Mouse (Mus musculus): ENCODE data around the gene Dync1h1. TPM values are rescaled to one million over a fixed set of nuclear protein-coding genes. Genes with fewer than 3 reads are reported as not detected.
"Not testable (repeated sequence)": the region's sequence is repeated elsewhere in the genome, so short reads cannot be mapped to it uniquely, and the experiment has no call there.

Dync1h1 gene
- polyA plus RNA-seq, 1 experiment from 2014 or later = 142 TPM

DNA sequence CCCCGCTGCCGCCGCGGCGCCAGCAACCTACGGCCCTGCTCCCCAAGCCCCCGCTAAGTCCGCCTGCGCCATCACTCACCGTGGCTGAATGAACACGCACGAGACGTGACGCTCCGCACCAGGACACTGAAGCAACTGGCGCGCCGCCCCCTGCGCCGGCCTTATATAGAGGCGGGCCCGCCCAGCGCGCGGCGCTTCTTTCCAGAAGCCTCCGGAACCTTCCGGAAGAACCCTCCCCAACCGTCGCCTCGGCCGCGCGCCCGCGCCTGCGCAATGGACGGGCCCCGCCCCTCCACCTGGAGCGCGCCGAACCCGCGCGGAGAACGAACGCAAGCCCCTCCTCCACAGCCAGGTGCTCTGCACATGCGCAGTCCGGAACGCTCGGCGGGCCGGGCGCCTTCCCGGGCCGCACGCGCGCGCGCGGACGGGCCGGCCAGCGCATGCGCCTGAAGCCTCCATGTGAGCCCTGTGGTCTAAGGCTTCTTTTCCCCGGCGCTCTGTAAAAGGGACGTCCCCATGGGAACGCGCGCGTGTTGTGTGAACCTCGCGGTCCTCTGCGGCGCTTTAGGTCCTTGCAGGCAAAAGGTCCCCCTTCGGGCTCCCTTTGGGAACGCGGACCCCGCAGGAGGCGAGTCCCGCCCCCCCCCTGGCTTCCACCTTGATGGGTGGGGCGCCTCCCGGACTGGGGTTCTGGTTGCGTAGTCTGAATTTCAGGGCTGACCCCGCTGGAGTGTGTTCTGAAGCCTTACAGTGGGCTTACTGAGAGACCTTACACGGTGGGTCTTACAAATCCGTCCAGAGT, 95.1 kb downstream of the Dync1h1 start:
- under 1% methylated on average over 88 of the region's 89 CpGs for WGBS (ENCODE audit: missing documents)
- peaks cover 14% of the 10 kb centered on the region; the same call in 1 of the 2 replicates for H3K36me3 ChIP-seq (ENCODE audit: inconsistent target)

DNA sequence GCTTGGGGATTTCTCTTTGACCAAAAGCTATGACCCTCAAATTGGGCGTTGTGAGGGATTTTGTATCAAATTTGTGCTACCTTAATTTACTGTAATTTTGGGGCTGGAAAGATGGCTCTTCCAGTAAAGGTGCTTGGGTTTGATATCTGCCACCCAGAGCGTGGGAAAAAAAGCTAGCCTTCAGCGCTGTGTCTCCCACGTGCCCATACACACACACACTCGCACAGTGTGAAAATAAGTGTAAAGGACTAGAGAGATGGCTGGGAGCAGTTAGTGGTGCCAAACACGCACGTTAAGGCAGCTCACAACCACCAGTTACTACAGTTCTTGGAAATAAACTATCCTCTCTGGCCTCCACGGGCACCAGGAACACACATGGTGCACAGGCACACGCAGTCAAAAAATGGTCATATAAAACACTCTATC, 95.7 kb downstream of the Dync1h1 start:
- H3K27ac ChIP-seq = peak overlapping the region; percentile 33; the same call in 1 of the 2 replicates
- peaks cover 9% of the 10 kb centered on the region; the same call in 1 of the 2 replicates for H3K36me3 ChIP-seq (ENCODE audit: inconsistent target)
- WGBS (ENCODE audit: missing documents) = 62% methylated on average over 9 of the region's 9 CpGs

More for the DNA sequence above, 95.1 kb downstream of the Dync1h1 start:
- peaks cover 16% of the 10 kb centered on the region for H3K79me2 ChIP-seq (ENCODE audit: inconsistent target)
- H3K27ac ChIP-seq = peak overlapping the region; percentile 33; the same call in 1 of the 2 replicates
- peak overlapping the region; percentile 43 for H3K4me3 ChIP-seq (ENCODE audit: inconsistent target)

DNA sequence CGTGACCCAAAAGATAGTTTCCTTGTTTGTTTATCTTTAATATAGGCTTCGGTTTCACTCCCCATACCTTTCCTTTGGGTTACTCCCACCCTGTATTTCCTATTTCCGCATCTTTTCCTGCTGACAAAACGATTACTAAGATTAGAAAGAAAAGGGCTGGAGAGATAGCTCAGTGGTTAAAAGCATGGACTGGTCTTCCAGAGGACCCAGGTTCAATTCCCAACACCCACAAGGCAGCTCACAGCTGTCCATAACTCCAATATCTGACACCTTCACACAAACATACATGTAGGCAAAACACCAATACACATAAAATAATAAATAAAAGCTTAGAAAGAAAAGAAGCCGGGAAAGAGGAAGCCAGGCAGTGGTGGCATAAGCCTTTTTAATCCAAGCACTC, 96.2 kb downstream of the Dync1h1 start:
- H3K27ac ChIP-seq = no peak overlapping the region
- WGBS (ENCODE audit: missing documents) = 48% methylated on average over 5 of the region's 5 CpGs

More for the DNA sequence above, 95.7 kb downstream of the Dync1h1 start:
- peaks cover 16% of the 10 kb centered on the region for H3K79me2 ChIP-seq (ENCODE audit: inconsistent target)
- peak overlapping the region; percentile 43 for H3K4me3 ChIP-seq (ENCODE audit: inconsistent target)

DNA sequence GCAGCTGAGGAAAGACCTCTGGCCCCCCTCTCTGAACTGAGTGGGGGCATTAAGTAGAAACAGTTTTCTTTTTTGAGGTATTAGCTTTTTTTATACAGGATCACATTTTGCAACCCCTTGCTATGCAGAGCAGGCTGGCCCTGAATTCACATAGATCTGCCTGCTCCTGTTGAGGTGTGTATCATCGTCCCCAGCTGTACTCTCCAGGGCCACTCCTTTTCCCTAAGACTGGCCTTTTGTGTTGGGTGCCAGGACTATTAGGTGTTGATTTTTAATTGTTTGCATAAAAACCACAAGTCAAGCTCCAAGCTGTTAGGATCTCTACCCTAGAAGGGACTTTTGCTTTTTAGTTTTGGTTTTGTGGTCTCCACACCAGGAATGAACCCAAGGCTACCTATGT, 96.8 kb downstream of the Dync1h1 start:
- Histone ChIP-seq H3K36me3 (ENCODE audit: inconsistent target) (peaks cover 5% of the 10 kb centered on the region; the same call in 1 of the 2 replicates), H3K79me2 (ENCODE audit: inconsistent target) (peaks cover 16% of the 10 kb centered on the region), H3K27ac (no peak overlapping the region), H3K4me3 (ENCODE audit: inconsistent target) (no peak overlapping the region)
- WGBS (ENCODE audit: missing documents) = 100% methylated on average over 1 of the region's 1 CpGs

More for the DNA sequence above, 96.2 kb downstream of the Dync1h1 start:
- Histone ChIP-seq H3K36me3 (ENCODE audit: inconsistent target) (peaks cover 9% of the 10 kb centered on the region; the same call in 1 of the 2 replicates), H3K4me3 (ENCODE audit: inconsistent target) (no peak overlapping the region), H3K79me2 (ENCODE audit: inconsistent target) (peaks cover 16% of the 10 kb centered on the region)

DNA sequence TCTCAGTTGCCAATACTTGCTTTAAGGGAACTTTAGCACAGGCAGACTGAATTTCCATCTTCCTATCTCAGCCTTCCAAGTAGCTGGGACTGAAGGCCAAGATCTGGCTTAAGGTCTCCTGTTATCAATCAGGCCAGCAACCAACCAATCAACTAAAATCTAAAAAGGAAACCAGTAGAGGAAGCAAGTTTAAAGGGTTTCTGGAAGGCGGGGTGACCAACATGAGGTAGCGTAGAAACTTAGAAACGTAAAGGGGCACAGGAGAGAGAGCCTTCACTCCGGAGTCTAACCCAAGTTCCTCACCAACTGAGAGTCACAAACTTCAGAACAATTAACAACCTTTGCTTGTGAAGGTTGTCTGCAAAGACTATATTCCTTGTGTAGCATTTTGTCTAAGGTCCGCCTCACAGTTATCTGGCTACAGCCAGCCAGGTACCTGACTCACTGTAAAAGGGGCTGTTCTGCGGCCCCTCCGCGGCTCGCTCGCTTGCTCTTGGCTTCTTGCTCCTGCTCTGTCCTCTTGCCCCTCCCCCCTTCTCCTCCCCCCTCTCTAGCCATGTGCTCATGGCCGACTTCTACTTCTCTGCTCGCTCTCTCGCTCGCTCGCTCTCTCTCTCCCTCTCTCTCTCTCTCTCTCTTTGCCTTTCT, 97.4 kb downstream of the Dync1h1 start:
- H3K79me2 ChIP-seq (ENCODE audit: inconsistent target) = peaks cover 16% of the 10 kb centered on the region
- 32% methylated on average over 12 of the region's 15 CpGs for WGBS (ENCODE audit: missing documents)
- no peak overlapping the region for H3K4me3 ChIP-seq (ENCODE audit: inconsistent target)
- H3K27ac ChIP-seq = no peak overlapping the region
- 0 out of 2 replicates have a peak, but pooled peaks cover under 1% of the 10 kb centered on the region for H3K36me3 ChIP-seq (ENCODE audit: inconsistent target)

DNA sequence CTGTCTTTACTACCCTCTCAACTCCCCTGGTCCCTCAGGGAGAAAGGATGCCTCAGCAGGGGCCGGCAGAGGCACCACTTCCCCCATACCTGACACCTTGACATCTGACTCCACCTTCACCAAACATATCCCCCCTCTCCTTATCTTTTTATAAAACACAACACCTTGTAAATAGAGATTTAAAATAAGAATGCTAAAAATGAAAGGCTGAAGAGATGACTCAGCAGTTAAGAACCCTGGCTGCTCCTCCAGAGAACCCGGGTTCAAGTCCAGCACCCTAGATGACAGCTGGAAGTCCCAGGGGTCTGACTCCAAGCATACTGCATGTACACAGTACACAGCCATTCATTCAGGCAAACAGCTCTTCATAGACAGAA, 97.9 kb downstream of the Dync1h1 start:
- no peak overlapping the region for H3K4me3 ChIP-seq (ENCODE audit: inconsistent target)
- H3K27ac ChIP-seq = no peak overlapping the region

DNA sequence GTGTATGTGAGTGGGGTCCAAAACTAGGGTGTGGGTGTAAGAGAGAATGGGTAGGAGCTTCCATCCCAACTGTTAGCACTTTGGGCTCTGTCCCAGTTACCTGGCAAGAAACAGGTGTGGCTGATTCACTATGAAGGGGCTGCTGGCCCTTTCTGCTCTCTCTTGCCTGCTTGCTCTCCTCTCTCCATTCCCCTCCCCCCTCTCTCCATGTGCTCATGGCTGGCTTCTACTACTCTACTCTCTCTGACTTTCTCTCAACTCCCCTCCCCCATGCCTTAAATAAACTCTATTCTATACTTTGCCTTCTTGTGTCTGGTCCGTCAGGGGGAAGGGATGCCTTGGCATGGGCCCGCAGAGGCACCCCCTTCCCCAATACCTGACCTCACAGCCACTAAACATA, 99.5 kb downstream of the Dync1h1 start:
- 90% methylated on average over 2 of the region's 2 CpGs for WGBS (ENCODE audit: missing documents)
- Histone ChIP-seq H3K4me3 (ENCODE audit: inconsistent target) (no peak overlapping the region), H3K27ac (no peak overlapping the region), H3K36me3 (ENCODE audit: inconsistent target) (no peaks in the 10 kb centered on the region), H3K79me2 (ENCODE audit: inconsistent target) (no peaks in the 10 kb centered on the region)

More for the DNA sequence above, 97.9 kb downstream of the Dync1h1 start:
- Histone ChIP-seq H3K79me2 (ENCODE audit: inconsistent target) (peaks cover 15% of the 10 kb centered on the region), H3K36me3 (ENCODE audit: inconsistent target) (no peaks in the 10 kb centered on the region)
- 68% methylated on average over 2 of the region's 2 CpGs for WGBS (ENCODE audit: missing documents)

DNA sequence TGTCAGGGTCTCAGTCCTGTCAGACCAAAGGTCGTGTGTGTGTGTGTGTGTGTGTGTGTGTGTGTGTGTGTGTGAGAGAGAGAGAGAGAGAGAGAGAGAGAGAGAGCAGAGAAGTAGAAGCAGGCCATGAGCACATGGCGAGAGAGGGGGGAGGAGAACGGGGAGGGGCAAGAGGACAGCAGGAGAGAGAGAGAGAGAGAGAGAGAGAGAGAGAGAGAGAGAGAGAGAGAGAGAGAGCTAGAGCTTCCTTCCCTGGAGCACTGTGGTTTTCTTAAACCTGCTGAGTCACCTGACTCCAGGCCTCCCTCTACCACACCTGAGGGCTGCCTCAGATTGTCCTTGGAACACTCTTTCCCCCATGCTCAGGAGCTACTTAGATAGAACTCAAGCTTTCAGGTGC, 100.1 kb downstream of the Dync1h1 start:
- not testable (repeated sequence) for H3K79me2 ChIP-seq (ENCODE audit: inconsistent target); H3K36me3 ChIP-seq (ENCODE audit: inconsistent target); H3K4me3 ChIP-seq (ENCODE audit: inconsistent target)
- peak overlapping the region; percentile 15; the same call in 1 of the 2 replicates for H3K27ac ChIP-seq
- 30% methylated on average over 3 of the region's 3 CpGs for WGBS (ENCODE audit: missing documents)

DNA sequence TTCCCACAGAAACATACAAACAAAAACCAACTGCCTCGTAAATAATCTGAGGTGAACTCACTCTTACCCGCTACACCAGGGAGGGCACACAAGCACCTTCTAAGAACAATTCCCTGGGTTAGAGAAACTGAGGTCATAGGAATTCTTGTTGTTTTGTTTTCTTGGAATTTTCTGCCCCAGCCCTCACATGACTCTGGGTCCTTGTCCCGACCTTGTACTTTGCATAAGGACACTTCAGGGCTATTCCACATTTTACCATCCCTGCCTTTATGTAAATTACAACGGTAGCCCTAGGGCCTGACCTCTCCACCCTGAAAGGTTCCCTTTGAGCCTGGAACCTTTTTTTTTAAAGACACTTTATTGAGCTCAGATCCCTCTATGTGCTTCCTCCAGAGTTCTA, 101.3 kb downstream of the Dync1h1 start, which contains the start of gene Hsp90aa1:
Gene Hsp90aa1 (minus strand): TSS at position 173 of the 400 bp plus-strand sequence.
- 62% methylated on average over 4 of the region's 4 CpGs for WGBS (ENCODE audit: missing documents)
- Histone ChIP-seq H3K79me2 (ENCODE audit: inconsistent target) (no peaks in the 10 kb centered on the region), H3K4me3 (ENCODE audit: inconsistent target) (no peak within 1 kb of the TSS), H3K27ac (peak within 1 kb of the TSS; percentile 64), H3K36me3 (ENCODE audit: inconsistent target) (no peaks in the 10 kb centered on the region)

DNA sequence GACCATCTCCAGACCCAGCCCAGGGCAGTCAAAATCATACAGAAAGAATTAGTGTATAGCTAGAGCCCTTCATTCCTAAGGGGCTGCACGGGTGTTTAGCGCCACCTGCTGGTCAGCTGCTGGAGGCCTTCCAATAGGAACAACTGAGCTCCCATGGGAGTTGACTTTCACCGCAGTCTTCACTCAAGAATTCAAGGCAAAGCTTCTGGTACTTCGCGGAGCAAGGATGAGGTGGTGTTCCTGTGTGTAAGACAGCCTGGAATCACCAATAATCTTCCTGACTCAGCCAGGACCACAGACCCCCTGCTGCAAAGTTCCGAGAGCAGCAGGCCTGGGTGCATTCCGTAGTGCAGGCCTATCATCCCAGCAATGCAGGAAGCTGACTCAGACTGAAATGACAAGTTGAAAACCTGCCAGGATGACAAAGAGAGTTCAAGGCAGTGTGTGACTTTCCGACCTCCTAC, 101.8 kb downstream of the Dync1h1 start:
- 19% methylated on average over 8 of the region's 8 CpGs for WGBS (ENCODE audit: missing documents)

DNA sequence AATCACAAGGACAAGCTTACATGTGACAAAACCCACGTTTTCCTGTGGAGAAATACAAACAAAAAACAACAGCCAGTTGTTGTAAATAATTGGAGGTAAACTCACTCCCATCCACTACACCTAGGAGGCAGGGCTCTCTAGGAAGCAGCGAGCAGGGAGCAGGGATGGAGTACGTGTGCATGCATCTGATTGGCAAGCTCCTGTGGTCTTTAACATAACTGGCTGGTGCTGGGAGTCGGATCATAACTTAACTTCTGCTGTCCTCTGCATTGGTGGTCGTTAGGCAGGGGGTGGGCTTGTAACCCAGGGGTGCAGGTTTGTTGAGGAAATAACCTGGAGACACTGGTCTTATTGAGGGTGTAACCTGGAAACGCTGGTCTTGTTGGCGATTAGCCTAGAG, 102.4 kb downstream of the Dync1h1 start:
- peak overlapping the region; percentile 64 for H3K27ac ChIP-seq
- 82% methylated on average over 6 of the region's 7 CpGs for WGBS (ENCODE audit: missing documents)
- no peak overlapping the region for H3K4me3 ChIP-seq (ENCODE audit: inconsistent target)
- no peaks in the 10 kb centered on the region for H3K36me3 ChIP-seq (ENCODE audit: inconsistent target)
- H3K79me2 ChIP-seq (ENCODE audit: inconsistent target) = no peaks in the 10 kb centered on the region

More for the DNA sequence above, 101.8 kb downstream of the Dync1h1 start:
- H3K36me3 ChIP-seq (ENCODE audit: inconsistent target) = no peaks in the 10 kb centered on the region
- peak overlapping the region; percentile 64 for H3K27ac ChIP-seq
- no peak overlapping the region for H3K4me3 ChIP-seq (ENCODE audit: inconsistent target)
- H3K79me2 ChIP-seq (ENCODE audit: inconsistent target) = no peaks in the 10 kb centered on the region

DNA sequence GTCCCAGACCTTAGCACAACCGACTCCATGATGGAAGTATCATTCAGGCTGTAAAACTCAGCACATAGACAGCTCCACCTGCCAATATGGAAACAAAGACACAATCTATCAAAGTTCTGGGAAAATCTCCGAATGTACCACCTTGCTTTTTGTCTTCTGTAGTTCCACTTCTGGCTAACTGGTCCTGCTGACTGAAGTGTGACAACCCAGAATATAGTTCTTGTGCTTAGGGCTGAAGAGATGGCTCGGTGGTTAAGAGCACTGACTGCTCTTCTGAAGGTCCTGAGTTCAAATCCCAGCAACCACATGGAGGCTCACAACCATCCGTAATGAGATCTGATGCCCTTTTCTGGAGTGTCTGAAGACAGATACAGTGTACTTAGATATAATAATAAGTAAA, 104.2 kb downstream of the Dync1h1 start:
- WGBS (ENCODE audit: missing documents) = 94% methylated on average over 4 of the region's 4 CpGs
- peak overlapping the region; percentile 92 for H3K27ac ChIP-seq
- not testable (repeated sequence) for H3K36me3 ChIP-seq (ENCODE audit: inconsistent target); H3K79me2 ChIP-seq (ENCODE audit: inconsistent target); H3K4me3 ChIP-seq (ENCODE audit: inconsistent target)

DNA sequence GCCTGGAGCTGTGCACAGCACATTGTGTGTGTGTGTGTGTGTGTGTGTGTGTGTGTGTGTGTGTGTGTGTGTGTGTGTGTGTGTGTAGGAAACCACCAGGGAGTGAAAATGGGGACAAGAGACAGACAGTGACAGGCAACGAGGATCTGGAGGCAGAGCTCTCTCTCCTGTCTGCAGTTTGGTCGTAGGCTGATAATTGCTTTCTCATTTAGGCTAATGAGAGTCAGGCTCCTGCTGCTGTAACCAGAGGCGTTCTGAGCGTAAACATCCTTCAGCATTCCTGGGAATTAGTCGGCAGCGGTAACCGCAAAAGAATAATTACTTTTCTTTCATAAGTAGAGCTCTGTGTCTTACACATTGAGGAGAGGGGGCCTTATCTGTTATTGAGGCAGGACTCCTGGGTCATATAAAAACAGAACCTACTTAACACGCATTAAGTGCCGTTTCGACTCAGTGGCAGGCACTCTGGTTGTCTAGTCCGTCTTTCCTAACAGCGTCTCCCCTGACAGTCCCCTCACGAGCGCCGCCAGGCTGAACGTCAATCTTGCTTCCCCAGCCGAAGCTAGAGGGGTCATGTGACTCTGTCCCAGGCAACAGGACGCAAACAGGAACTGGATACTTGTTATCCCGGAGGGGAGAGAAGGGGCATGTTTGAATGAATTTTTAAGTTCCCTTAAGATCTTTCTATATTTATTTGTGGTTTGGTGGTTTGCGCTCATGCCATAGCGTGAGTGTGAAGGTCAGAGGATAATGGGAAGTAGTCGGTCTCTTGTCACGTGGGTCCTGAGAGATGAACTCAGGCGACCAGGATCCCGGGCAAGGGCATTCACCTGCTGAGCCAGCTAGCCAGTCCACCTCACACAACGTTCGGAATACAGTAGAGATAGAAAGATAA, 105.3 kb downstream of the Dync1h1 start:
- H3K4me3 ChIP-seq (ENCODE audit: inconsistent target) = peak overlapping the region; percentile 20; the same call in 1 of the 2 replicates
- H3K36me3 ChIP-seq (ENCODE audit: inconsistent target) = no peaks in the 10 kb centered on the region
- H3K27ac ChIP-seq = peak overlapping the region; percentile 92
- 2% methylated on average over 27 of the region's 27 CpGs for WGBS (ENCODE audit: missing documents)
- no peaks in the 10 kb centered on the region for H3K79me2 ChIP-seq (ENCODE audit: inconsistent target)

DNA sequence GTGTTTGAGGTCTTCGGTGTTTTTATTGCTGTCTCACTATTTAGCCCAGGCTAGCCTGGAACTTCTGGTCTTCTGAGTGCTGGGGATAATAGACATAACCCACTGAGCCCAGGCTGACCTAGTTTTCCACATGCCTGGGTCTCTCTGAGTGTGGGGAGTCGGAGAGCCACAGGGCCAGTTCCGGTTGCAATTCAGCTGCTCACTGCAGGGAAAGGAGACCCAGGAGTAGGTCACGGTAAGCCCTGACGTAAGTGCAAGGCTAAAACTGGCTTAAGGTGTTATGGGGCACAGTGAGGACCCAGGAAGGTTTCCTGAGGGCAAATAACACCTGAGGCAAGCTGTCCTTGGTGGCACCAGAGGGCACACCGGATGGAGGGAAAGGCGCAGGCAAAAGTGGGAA, 106.2 kb downstream of the Dync1h1 start:
- Histone ChIP-seq H3K27ac (peak overlapping the region; percentile 92), H3K4me3 (ENCODE audit: inconsistent target) (no peak overlapping the region), H3K36me3 (ENCODE audit: inconsistent target) (no peaks in the 10 kb centered on the region), H3K79me2 (ENCODE audit: inconsistent target) (no peaks in the 10 kb centered on the region)
- WGBS (ENCODE audit: missing documents) = 90% methylated on average over 7 of the region's 7 CpGs

All from macrophage (primary cell).